Mouse (Mus musculus) fibroblast of lung, adult 2 months (primary cell): ENCODE measurements around the gene Spef1.
"Not testable (repeated sequence)": the region's sequence is repeated elsewhere in the genome, so short reads cannot be mapped to it uniquely, and the experiment has no call there.

Source experiments
- DNase-seq: peaks from one replicate; pipeline ENCODE4 v3.0.0-alpha.2; 2011; ENCODE audit warnings: low read depth

Gene Spef1

GRCm38 (mm10) chr2:131186771-131187601 lies at the start of gene Spef1, which contains the start of gene Cdc25b:
TSS of gene Spef1 (minus strand) at chr2:131187282.
TSS of gene Cdc25b (plus strand) at chr2:131186949.
- no peak for DNase-seq

- DNase-seq = no peak
These were observed 48.0 kb upstream of the Spef1 start for GRCm38 (mm10) chr2:131234970-131235635.

DNA sequence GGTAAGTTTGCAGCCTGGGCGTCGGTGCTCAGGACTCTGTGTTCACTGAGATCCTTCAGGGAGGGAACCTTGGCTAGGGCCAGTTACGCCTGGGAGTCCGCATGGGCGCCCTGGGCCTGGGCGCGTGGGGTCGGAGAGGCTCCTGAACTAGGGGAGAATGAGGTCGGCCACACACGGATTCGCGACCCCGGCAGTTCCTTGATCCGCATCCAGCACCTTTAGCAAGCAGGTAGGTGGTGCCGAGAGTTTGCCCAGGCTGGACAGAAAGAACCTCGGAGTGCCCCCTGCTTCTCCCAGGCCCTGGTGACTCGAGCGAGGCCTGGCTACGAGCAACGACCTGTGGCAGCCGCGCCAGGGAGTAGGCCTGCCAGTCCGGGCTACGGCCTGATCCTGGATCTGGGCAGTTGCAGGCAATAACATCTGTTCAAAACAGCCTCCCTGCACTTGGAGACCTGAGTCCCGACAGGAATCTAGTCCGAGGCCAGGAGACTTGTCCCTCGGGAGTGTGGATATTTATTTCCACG lies 47.1 kb upstream of the Spef1 start:
- DNase-seq = no peak

GRCm38 (mm10) chr2:131233307-131234126 lies 46.4 kb upstream of the Spef1 start, which contains the start of gene Mavs:
TSS of gene Mavs (plus strand) at chr2:131234063.
- peak; percentile 92 for DNase-seq

DNA sequence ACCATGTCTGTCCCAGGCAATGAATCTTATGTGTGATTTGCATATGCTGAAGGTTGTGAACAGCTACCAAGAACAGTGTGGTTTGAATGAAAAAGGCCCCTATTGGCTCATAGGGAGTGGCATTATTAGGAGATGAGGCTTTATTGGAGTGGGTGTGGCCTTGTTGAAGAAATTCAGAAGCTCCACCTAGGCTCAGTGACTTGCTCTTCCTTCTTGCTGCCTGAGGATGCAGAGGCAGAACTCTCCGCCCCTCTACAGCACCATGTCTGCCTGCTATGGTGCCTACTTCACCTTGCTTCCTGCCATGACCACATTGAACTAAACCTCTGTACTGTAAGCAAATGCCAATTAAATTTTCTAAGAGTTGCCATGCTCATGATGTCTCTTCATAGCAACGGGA lies 45.5 kb upstream of the Spef1 start:
- no peak for DNase-seq

- no peak for DNase-seq
These were observed 40.2 kb upstream of the Spef1 start for GRCm38 (mm10) chr2:131227243-131227642.

DNA sequence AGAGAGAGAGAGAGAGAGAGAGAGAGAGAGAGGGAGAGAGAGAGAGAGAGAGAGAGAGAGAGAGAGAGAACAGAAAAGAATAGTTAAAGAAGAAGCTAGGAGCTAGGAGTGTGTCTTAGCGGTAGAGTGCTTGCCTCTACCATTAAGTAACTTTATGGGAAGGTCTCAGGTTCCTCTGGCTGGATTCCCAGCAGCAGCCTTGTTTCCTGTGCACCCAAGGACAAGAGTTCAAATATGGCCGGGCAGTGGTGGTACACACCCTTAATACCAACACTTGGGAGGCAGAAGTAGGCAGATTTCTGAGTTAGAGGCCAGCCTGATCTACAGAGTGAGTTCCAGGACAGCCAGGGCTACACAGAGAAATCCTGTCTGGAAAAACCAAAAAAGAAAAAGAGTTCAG lies 39.6 kb upstream of the Spef1 start:
- DNase-seq = not testable (repeated sequence)

GRCm38 (mm10) chr2:131225178-131225577 lies 38.1 kb upstream of the Spef1 start:
- no peak for DNase-seq

GRCm38 (mm10) chr2:131223569-131223968 lies 36.5 kb upstream of the Spef1 start:
- no peak for DNase-seq

DNA sequence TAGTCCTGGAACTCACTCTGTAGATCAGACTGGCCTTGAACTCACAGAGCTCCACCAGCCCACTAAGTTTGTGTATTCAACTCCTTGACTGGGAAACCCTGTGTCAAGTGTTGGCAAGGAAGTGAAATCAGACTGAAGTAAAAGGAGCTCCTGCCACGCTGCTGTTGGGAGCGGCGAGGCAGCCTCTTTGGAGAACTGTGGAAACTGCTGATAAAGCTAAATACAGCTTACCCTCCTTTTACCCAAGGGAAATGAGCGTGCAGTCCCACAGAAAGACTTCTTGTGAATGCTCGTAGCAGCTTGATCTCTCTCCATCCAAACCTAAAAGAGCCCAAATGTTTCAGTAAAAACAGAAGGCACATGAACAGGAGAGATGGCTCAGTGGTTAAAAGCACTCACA lies 35.5 kb upstream of the Spef1 start:
- DNase-seq = no peak

DNA sequence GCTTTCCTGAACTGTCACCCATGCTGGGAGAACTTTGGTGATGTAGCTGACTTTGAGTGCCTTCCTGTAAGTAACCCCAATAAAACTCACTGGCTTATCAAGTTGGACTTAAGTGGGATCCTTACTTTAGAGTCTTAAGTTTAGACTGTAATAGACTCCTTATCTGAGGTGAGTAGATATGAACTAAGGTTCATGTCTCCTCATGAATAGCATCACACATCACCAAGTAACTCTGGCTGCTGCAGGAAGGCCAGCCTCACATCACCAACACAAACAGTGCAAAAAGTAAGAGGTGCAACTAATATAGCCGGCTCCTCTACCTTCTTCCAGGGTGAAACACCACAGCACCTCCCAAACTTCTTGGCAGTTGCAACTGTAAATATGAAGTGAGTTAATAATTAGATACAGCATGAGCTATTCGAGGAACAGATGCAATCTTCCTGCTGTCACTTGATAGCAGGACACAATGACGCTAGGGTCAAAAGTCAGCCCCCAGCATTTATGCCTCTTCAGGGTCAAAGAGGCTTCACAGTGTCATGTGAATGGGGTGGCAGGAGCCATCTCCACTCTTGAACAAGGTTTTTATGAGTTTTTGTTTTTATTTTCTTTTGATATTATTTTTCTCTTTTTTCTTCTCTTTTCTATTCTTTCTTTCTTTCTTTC lies 34.9 kb upstream of the Spef1 start:
- DNase-seq = no peak

GRCm38 (mm10) chr2:131220030-131220429 lies 32.9 kb upstream of the Spef1 start:
- DNase-seq = no peak

GRCm38 (mm10) chr2:131215941-131216858 lies 29.1 kb upstream of the Spef1 start:
- no peak for DNase-seq

DNA sequence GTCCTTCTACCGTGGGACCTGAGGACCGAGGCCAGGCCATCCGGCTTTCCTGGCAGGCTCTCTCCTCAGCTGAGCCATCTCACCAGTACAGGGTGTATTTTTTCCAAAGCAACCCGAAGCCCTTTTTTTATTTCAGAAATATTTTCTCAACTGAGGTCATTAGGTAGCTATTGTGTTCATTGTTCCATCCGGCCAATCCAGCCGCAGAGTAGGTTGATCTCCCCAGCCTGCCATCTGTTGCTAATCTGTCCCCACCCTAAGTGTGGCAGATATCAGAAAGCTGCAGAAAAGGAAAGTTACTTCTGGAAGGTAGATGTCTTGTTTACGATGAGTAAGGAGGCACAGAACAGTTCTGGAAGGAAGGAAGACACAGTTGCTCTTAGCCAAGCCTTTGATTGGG lies 26.7 kb upstream of the Spef1 start:
- no peak for DNase-seq

GRCm38 (mm10) chr2:131211026-131211615 lies 24.0 kb upstream of the Spef1 start:
- no peak for DNase-seq

DNA sequence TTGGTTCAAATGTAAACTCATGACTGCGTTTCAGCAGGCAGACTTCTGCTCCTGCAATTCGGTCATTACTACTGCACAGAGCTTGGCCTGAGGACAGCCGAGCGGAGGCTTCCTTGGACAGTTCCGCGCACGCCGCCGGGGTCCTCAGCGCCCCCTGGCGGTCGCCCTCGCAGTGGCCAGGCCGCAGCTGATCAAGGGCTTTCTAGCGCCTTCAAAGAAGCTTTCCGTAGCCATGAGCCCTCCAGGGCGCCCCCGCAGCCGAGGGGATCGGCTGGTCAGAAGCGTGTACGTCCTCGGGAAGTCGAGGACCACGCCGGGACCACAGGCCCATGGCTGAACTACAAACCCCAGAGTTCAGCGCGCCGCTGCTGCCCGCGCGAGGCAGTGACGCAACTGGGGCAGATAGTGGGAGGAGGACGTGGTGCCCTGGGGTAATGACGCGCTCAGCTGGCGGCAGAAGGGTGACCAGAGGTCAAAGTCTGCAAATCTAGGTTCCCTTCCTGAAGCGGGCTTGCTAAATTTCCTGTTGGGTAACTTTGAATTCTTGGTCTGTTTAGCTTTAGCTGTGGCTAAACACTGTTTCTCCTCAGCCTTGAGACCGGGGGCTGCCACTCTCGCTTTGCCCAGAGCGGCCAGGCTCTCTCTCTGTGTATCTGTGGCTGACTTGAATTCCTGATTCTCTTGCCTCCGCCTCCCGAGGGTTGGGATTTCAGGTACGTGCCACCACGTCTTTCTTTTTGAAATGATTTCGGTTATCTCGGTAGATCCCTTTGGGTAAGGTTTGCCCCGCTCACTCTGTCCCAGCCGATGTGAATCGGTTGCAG lies 23.1 kb upstream of the Spef1 start:
- peak; percentile 86 for DNase-seq

- DNase-seq = no peak
These were observed 22.2 kb upstream of the Spef1 start for GRCm38 (mm10) chr2:131209125-131209795.

- DNase-seq = no peak
These were observed 21.3 kb upstream of the Spef1 start for GRCm38 (mm10) chr2:131208356-131208755.

- DNase-seq = no peak
These were observed 19.7 kb upstream of the Spef1 start, which contains the start of gene Ap5s1 for GRCm38 (mm10) chr2:131206778-131207177. TSS of gene Ap5s1 (plus strand) at chr2:131207078.
